Mouse (Mus musculus) olfactory bulb, adult 2 months (tissue): ENCODE data around the gene Nrxn2. TPM values are rescaled to one million over a fixed set of nuclear protein-coding genes. Genes with fewer than 3 reads are reported as not detected.
A peak's percentile ranks its signal among the peaks of the same experiment; 100 is the strongest.

Experiments
- H3K27ac ChIP-seq: fragments of 200-500 bp; 2 replicates; pipeline ENCODE4 v1.5.1; 2012; ENCODE audit warnings: low read depth, low read length; ENCODE audit not compliant: insufficient read depth
- H3K4me1 ChIP-seq: fragments of 200-500 bp; 2 replicates; pipeline ENCODE4 v1.6.1; 2012; ENCODE audit warnings: low read length; ENCODE audit not compliant: control insufficient read depth, insufficient read depth
- H3K4me3 ChIP-seq: fragments of 200-500 bp; 2 replicates; pipeline ENCODE4 v1.5.1; 2012; ENCODE audit warnings: mild to moderate bottlenecking, low read depth, low read length, moderate library complexity; ENCODE audit not compliant: insufficient read depth
- CTCF ChIP-seq: fragments of 200-500 bp; IDR thresholded peaks from 2 replicates; pipeline ENCODE4 v1.5.1; 2012; ENCODE audit warnings: low read depth, mild to moderate bottlenecking, low read length, moderate library complexity; ENCODE audit not compliant: insufficient read depth
- POLR2A ChIP-seq: fragments of 200-500 bp; IDR thresholded peaks from 2 replicates; pipeline ENCODE4 v1.6.1; 2012; ENCODE audit warnings: mild to moderate bottlenecking, low read depth, low read length, moderate library complexity; ENCODE audit not compliant: insufficient read depth
- WGBS: fragments of 180-500 bp; shearing (Covaris S2); methylation state at CpG from one replicate; pipeline ENCODE4 v1.1.7; 2018; 5-methylcytosine and 5-hydroxymethylcytosine counted together
- polyA plus RNA-seq: library from polyadenylated mRNA; stranded (reverse); fragments of >200 nt; gene quantifications from 2 replicates; pipeline ENCODE4 v1.2.4, GENCODE M21; 2012; ENCODE audit warnings: low replicate concordance; ENCODE audit not compliant: missing spikeins, insufficient read depth, insufficient read length

Gene Nrxn2
- polyA plus RNA-seq, 1 experiment, result 263 TPM

GRCm38 (mm10) chr19:6513389-6514139, 95.0 kb downstream of the Nrxn2 start:
- 33% methylated on average over 15 of the region's 15 CpGs for whole genome bisulfite sequencing
- TF ChIP-seq CTCF (no peak), POLR2A (no peak)
- peaks cover 72% of the 10 kb centered on the region for H3K4me1 ChIP-seq
- H3K27ac ChIP-seq, result no peak overlapping the region
- no peak overlapping the region for H3K4me3 ChIP-seq

DNA sequence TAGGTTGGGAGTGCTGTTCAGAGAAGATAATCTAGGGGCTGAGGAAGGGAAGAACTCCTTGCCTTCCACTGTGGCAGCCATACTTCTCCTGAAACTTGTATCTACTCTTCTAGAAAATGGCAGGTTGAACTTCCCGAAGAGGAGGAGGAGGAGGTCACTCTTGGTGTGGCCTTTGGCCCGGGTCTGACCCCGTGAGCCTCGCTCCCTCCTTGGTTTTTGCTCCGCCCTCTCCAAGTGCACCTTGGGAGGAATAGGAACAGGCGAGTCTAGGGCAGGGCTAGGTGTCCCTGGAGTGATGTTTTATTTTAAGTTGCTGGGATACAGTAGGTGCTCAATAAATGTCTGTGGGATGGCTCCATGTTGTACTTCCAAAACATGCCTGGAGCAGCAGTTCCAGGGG, 96.4 kb downstream of the Nrxn2 start:
- TF ChIP-seq POLR2A (no peak), CTCF (no peak)
- H3K4me1 ChIP-seq, result peaks cover 78% of the 10 kb centered on the region
- 89% methylated on average over 6 of the region's 6 CpGs for whole genome bisulfite sequencing

DNA sequence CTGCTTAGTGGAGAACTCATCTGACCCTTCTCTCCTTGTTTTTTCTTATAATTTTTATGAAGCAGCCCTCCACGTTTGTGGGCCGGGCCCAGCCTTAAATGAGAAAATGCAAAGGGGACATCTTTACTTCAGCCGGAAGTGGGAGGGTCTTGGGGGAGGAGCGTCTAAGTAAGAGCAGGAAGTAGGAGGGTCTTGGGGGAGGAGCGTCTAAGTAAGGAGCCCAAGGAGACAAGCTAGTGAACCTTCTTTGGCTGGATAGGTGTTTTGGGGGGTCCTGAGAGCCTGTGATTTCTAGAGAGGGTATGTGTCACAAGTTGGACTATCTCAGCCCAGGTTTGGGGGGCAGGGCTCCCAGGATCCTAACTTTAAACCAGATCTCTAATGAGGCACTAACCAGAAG, 96.9 kb downstream of the Nrxn2 start:
- Histone ChIP-seq H3K4me3 (no peak overlapping the region), H3K27ac (no peak overlapping the region), H3K4me1 (peaks cover 78% of the 10 kb centered on the region)
- TF ChIP-seq CTCF (no peak), POLR2A (no peak)
- WGBS, result 60% methylated on average over 5 of the region's 5 CpGs

More for the DNA sequence above, 96.4 kb downstream of the Nrxn2 start:
- Histone ChIP-seq H3K4me3 (no peak overlapping the region), H3K27ac (no peak overlapping the region)

DNA sequence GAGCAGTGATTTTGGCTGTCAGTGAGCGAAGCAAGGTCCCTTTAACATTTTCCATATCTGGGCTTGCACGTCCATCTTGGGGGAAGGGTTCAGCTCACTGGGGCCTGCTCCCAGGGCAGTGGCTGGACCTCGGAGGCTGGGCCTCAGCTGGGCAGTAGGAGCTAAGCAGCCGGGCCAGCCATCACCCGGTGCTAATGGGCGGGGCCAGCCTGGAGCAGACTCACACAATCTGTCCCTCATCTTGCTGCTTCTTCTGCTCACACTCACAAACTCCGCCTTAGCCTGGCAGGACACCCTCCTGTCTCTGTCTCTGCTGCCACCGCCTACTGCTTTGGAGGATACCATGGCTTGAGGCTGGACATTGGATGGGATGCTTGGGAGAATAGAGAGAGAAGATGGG, 97.6 kb downstream of the Nrxn2 start:
- TF ChIP-seq CTCF, result no peak
- WGBS, result 63% methylated on average over 8 of the region's 8 CpGs
- Histone ChIP-seq H3K4me1 (peaks cover 78% of the 10 kb centered on the region), H3K27ac (no peak overlapping the region), H3K4me3 (no peak overlapping the region)

- Histone ChIP-seq H3K4me3 (no peak overlapping the region), H3K4me1 (peaks cover 78% of the 10 kb centered on the region), H3K27ac (peak overlapping the region; percentile 81)
- 10% methylated on average over 5 of the region's 5 CpGs for WGBS
- no peak for TF ChIP-seq POLR2A
- no peak for TF ChIP-seq CTCF
These were observed 100.1 kb downstream of the Nrxn2 start for GRCm38 (mm10) chr19:6518601-6519000.

GRCm38 (mm10) chr19:6519483-6519882, 101.0 kb downstream of the Nrxn2 start:
- WGBS, result 26% methylated on average over 2 of the region's 2 CpGs
- Histone ChIP-seq H3K4me3 (no peak overlapping the region), H3K4me1 (peaks cover 71% of the 10 kb centered on the region), H3K27ac (peak overlapping the region; percentile 20)
- no peak for TF ChIP-seq CTCF

GRCm38 (mm10) chr19:6521630-6522029, 103.1 kb downstream of the Nrxn2 start:
- Histone ChIP-seq H3K27ac (peak overlapping the region; percentile 17; the same call in 1 of the 2 replicates), H3K4me1 (peaks cover 53% of the 10 kb centered on the region), H3K4me3 (no peak overlapping the region)
- 79% methylated on average over 3 of the region's 3 CpGs for WGBS
- TF ChIP-seq POLR2A, result no peak
- TF ChIP-seq CTCF, result no peak

- no peak overlapping the region for H3K27ac ChIP-seq
- 62% methylated on average over 14 of the region's 14 CpGs for WGBS
- no peak overlapping the region for H3K4me3 ChIP-seq
- peaks cover 52% of the 10 kb centered on the region for H3K4me1 ChIP-seq
- TF ChIP-seq POLR2A (no peak), CTCF (no peak)
These were observed 103.8 kb downstream of the Nrxn2 start for GRCm38 (mm10) chr19:6522289-6522688.

- H3K4me1 ChIP-seq, result peaks cover 48% of the 10 kb centered on the region
- H3K27ac ChIP-seq, result no peak overlapping the region
- 72% methylated on average over 4 of the region's 4 CpGs for WGBS
These were observed 106.5 kb downstream of the Nrxn2 start for GRCm38 (mm10) chr19:6525023-6525422.

More at GRCm38 (mm10) chr19:6525023-6525422, 106.5 kb downstream of the Nrxn2 start:
- TF ChIP-seq CTCF (no peak), POLR2A (no peak)
- H3K4me3 ChIP-seq, result no peak overlapping the region
